Mouse (Mus musculus): ENCODE results near the gene Kpna7. TPM values are rescaled to one million over a fixed set of nuclear protein-coding genes. Genes with fewer than 3 reads are reported as not detected.
A peak's percentile ranks its signal among the peaks of the same experiment; 100 is the strongest.

The Kpna7 gene
- polyA plus RNA-seq, 1 experiment from 2014 or later, result not detected

GRCm38 (mm10) chr5:144949856-144950255, 134.0 kb downstream of the Kpna7 start:
- Histone ChIP-seq H3K4me1 (replicated peaks; ENCODE audit: insufficient read depth, low read length) (peaks cover 20% of the 10 kb centered on the region), H3K4me2 (ENCODE audit: low read length) (no peak overlapping the region), H3K27ac (no peak overlapping the region), H3K9me3 (replicated peaks; ENCODE audit: low read length) (no peaks in the 10 kb centered on the region), H3K27me3 (ENCODE audit: insufficient read depth, low read length) (no peaks in the 10 kb centered on the region), H3K9ac (ENCODE audit: low read depth, low read length) (no peak overlapping the region), H3K4me3 (replicated peaks; ENCODE audit: low read depth, low read length) (no peak overlapping the region), H3K36me3 (ENCODE audit: insufficient read depth, low read length) (no peaks in the 10 kb centered on the region)
- WGBS, result 74% methylated on average over 4 of the region's 4 CpGs
- no peak for TF ChIP-seq CTCF (IDR thresholded peaks at IDR 0.05; ENCODE audit: low read depth)
- ATAC-seq (replicated peaks; ENCODE audit: low FRiP score, low read depth) (no peak), DNase-seq (ENCODE audit: low spot score) (no peak)

- TF ChIP-seq CTCF (IDR thresholded peaks at IDR 0.05; ENCODE audit: low read depth), result no peak
- DNase-seq (ENCODE audit: low spot score), result peak; percentile 70
- 17% methylated on average over 11 of the region's 11 CpGs for WGBS
- Histone ChIP-seq H3K27me3 (ENCODE audit: insufficient read depth, low read length) (no peaks in the 10 kb centered on the region), H3K4me3 (replicated peaks; ENCODE audit: low read depth, low read length) (no peak overlapping the region), H3K4me2 (ENCODE audit: low read length) (no peak overlapping the region), H3K36me3 (ENCODE audit: insufficient read depth, low read length) (no peaks in the 10 kb centered on the region), H3K9ac (ENCODE audit: low read depth, low read length) (no peak overlapping the region), H3K4me1 (replicated peaks; ENCODE audit: insufficient read depth, low read length) (peaks cover 20% of the 10 kb centered on the region), H3K27ac (no peak overlapping the region; the same call in 1 of the 2 replicates), H3K9me3 (replicated peaks; ENCODE audit: low read length) (no peaks in the 10 kb centered on the region)
- no peak; the same call in 1 of the 2 replicates for ATAC-seq (replicated peaks; ENCODE audit: low FRiP score, low read depth)
These were observed 135.4 kb downstream of the Kpna7 start for GRCm38 (mm10) chr5:144948422-144948821.

GRCm38 (mm10) chr5:144948002-144948401, 135.8 kb downstream of the Kpna7 start:
- Histone ChIP-seq H3K27ac (no peak overlapping the region; the same call in 1 of the 2 replicates), H3K9me3 (replicated peaks; ENCODE audit: low read length) (no peaks in the 10 kb centered on the region), H3K4me2 (ENCODE audit: low read length) (no peak overlapping the region), H3K4me1 (replicated peaks; ENCODE audit: insufficient read depth, low read length) (peaks cover 20% of the 10 kb centered on the region), H3K9ac (ENCODE audit: low read depth, low read length) (no peak overlapping the region), H3K4me3 (replicated peaks; ENCODE audit: low read depth, low read length) (no peak overlapping the region), H3K36me3 (ENCODE audit: insufficient read depth, low read length) (no peaks in the 10 kb centered on the region), H3K27me3 (ENCODE audit: insufficient read depth, low read length) (no peaks in the 10 kb centered on the region)
- no peak for ATAC-seq (replicated peaks; ENCODE audit: low FRiP score, low read depth)
- no peak for DNase-seq (ENCODE audit: low spot score)
- 64% methylated on average over 1 of the region's 1 CpGs for WGBS
- TF ChIP-seq CTCF (IDR thresholded peaks at IDR 0.05; ENCODE audit: low read depth), result no peak

- WGBS, result 80% methylated on average over 4 of the region's 4 CpGs
- TF ChIP-seq CTCF (IDR thresholded peaks at IDR 0.05; ENCODE audit: low read depth), result no peak
- Histone ChIP-seq H3K27me3 (ENCODE audit: insufficient read depth, low read length) (no peaks in the 10 kb centered on the region), H3K4me2 (ENCODE audit: low read length) (no peak overlapping the region), H3K9me3 (replicated peaks; ENCODE audit: low read length) (no peaks in the 10 kb centered on the region), H3K27ac (no peak overlapping the region), H3K36me3 (ENCODE audit: insufficient read depth, low read length) (no peaks in the 10 kb centered on the region), H3K4me3 (replicated peaks; ENCODE audit: low read depth, low read length) (no peak overlapping the region), H3K4me1 (replicated peaks; ENCODE audit: insufficient read depth, low read length) (peaks cover 20% of the 10 kb centered on the region), H3K9ac (ENCODE audit: low read depth, low read length) (no peak overlapping the region)
- ATAC-seq (replicated peaks; ENCODE audit: low FRiP score, low read depth) (no peak), DNase-seq (ENCODE audit: low spot score) (no peak)
These were observed 137.8 kb downstream of the Kpna7 start for GRCm38 (mm10) chr5:144946032-144946431.

- Histone ChIP-seq H3K4me1 (replicated peaks; ENCODE audit: insufficient read depth, low read length) (peaks cover 20% of the 10 kb centered on the region), H3K9me3 (replicated peaks; ENCODE audit: low read length) (no peaks in the 10 kb centered on the region), H3K27me3 (ENCODE audit: insufficient read depth, low read length) (no peaks in the 10 kb centered on the region), H3K36me3 (ENCODE audit: insufficient read depth, low read length) (no peaks in the 10 kb centered on the region), H3K4me3 (replicated peaks; ENCODE audit: low read depth, low read length) (no peak overlapping the region), H3K27ac (no peak overlapping the region), H3K4me2 (ENCODE audit: low read length) (no peak overlapping the region), H3K9ac (ENCODE audit: low read depth, low read length) (no peak overlapping the region)
- 70% methylated on average over 7 of the region's 7 CpGs for WGBS
- no peak for TF ChIP-seq CTCF (IDR thresholded peaks at IDR 0.05; ENCODE audit: low read depth)
- ATAC-seq (replicated peaks; ENCODE audit: low FRiP score, low read depth) (no peak), DNase-seq (ENCODE audit: low spot score) (no peak)
These were observed 138.9 kb downstream of the Kpna7 start for GRCm38 (mm10) chr5:144944932-144945331.

- Histone ChIP-seq H3K4me3 (replicated peaks; ENCODE audit: low read depth, low read length) (no peak overlapping the region), H3K27me3 (ENCODE audit: insufficient read depth, low read length) (no peaks in the 10 kb centered on the region), H3K27ac (no peak overlapping the region), H3K36me3 (ENCODE audit: insufficient read depth, low read length) (no peaks in the 10 kb centered on the region), H3K4me1 (replicated peaks; ENCODE audit: insufficient read depth, low read length) (peaks cover 18% of the 10 kb centered on the region), H3K9ac (ENCODE audit: low read depth, low read length) (no peak overlapping the region), H3K9me3 (replicated peaks; ENCODE audit: low read length) (no peaks in the 10 kb centered on the region), H3K4me2 (ENCODE audit: low read length) (no peak overlapping the region)
- DNase-seq (ENCODE audit: low spot score) (no peak), ATAC-seq (replicated peaks; ENCODE audit: low FRiP score, low read depth) (no peak)
- WGBS, result 75% methylated on average over 4 of the region's 4 CpGs
- no peak for TF ChIP-seq CTCF (IDR thresholded peaks at IDR 0.05; ENCODE audit: low read depth)
These were observed 139.5 kb downstream of the Kpna7 start for GRCm38 (mm10) chr5:144944370-144944769.

GRCm38 (mm10) chr5:144943346-144943745, 140.5 kb downstream of the Kpna7 start:
- ATAC-seq (replicated peaks; ENCODE audit: low FRiP score, low read depth) (no peak), DNase-seq (ENCODE audit: low spot score) (no peak)
- Histone ChIP-seq H3K27ac (no peak overlapping the region), H3K4me3 (replicated peaks; ENCODE audit: low read depth, low read length) (no peak overlapping the region), H3K4me1 (replicated peaks; ENCODE audit: insufficient read depth, low read length) (peaks cover 13% of the 10 kb centered on the region), H3K36me3 (ENCODE audit: insufficient read depth, low read length) (no peaks in the 10 kb centered on the region), H3K9me3 (replicated peaks; ENCODE audit: low read length) (no peaks in the 10 kb centered on the region), H3K27me3 (ENCODE audit: insufficient read depth, low read length) (no peaks in the 10 kb centered on the region), H3K4me2 (ENCODE audit: low read length) (no peak overlapping the region), H3K9ac (ENCODE audit: low read depth, low read length) (no peak overlapping the region)
- TF ChIP-seq CTCF (IDR thresholded peaks at IDR 0.05; ENCODE audit: low read depth), result no peak
- 81% methylated on average over 6 of the region's 6 CpGs for WGBS
